Mouse (Mus musculus) activated CD4-positive, CD25-positive, alpha-beta regulatory T cell (primary cell): ENCODE measurements around the gene 2310009B15Rik. TPM values are rescaled to one million over a fixed set of nuclear protein-coding genes. Genes with fewer than 3 reads are reported as not detected.

Experiments
- polyA plus RNA-seq, 2 experiments: library from polyadenylated mRNA; unstranded; fragments of 100-300 nt; shearing (Covaris generic); gene quantifications; one replicate each; pipeline ENCODE4 v1.2.1; 2017

2310009B15Rik gene
- polyA plus RNA-seq: 10 to 100 TPM; 15.0 to 29.2 TPM

DNA sequence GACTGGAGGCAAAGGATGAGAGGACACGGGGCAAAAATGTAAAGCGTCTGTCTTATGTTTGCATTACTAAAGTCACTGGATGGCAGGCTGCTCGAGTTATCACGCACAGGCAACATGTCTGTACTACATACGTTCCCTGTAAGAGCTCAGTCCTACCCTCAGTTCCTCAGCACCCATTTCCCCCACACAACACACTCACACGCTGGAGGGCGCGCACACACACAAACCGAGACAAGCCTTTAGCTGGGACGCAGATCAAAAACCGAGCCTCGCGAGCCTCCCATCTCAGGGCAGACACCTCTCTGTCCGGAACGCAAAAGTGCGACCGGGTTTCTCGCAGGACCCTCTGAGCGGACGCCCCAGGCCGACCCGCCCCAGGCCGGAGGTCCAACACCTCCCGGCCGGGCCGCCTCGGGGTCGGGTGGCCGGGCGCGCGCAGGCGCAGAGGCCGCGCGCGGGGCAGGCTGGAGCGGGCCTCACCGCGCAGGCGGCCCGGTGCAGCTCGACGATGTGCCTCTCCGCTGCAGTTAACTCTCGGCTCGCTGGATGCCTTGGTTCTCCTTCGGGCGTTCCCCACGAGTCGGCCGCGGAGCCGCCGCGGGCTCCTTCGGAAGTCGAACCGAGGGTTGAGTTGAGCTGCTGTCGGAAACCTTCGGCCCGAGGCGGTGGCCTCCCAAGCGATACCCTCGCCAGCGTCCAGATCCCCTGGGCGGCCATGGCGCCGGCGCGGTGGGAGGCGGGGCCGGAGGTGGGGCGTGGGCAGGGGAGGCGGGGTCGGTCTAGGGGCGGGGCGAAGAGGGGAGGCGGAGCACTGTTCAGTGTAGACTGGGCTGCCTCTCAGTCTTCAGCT is at the start of gene 2310009B15Rik:
Gene 2310009B15Rik (minus strand): TSS at position 752 of the 850 bp plus-strand sequence.

DNA sequence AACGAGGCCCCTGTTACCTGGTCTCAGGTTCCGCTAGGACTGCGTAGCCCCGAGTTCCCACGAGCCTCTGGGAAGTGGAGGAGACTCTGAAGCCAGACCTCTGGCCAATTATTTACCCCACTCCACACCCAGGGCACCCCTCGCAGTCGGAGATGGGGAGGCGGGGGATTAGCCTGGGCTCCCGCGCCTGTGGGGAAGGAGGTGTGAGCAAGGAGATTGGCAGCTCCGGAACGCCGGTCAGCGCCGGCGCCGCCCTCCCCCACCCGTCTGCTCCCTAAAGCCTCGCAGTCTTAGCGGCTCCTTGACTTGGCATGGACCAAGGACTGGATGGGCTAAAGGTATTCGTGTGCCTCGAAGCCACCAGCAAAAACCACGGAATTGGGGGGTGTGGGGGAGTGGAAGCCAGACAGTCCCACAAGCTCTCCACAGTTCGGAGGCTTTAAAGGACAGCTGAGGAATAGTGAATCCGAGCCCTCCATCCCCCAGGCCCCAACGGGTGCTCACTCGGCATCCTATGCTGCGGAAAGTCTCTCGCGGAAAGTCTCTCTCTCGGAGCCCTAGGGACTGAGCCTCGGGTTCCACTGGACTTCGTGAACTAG is 8.0 kb downstream of the 2310009B15Rik start, which contains the start of gene Lhx9:
Gene Lhx9 (minus strand): TSS at position 67 of the 599 bp plus-strand sequence.

Other genes starting within 250 kb of the 2310009B15Rik start
- 100 to 1,000 TPM in 1 of 2 experiments, 10 to 100 TPM in 1; 98.9 to 135 TPM for gene Nek7, start 236.7 kb downstream of the 2310009B15Rik start, polyA plus RNA-seq
- under 1 TPM; 0.26 to 0.36 TPM for gene Lhx9, start 8.3 kb downstream of the 2310009B15Rik start, polyA plus RNA-seq
- 10 to 100 TPM; 43.9 to 49.1 TPM for gene Dennd1b, start 106.6 kb upstream of the 2310009B15Rik start, polyA plus RNA-seq